Mouse (Mus musculus) heart, adult 9 months (tissue): ENCODE measurements around the gene Fmn2.

Source experiments
- DNase-seq, 2 experiments: peaks; one replicate each; pipeline ENCODE4 v3.0.0; 2022; ENCODE audit warnings: low spot score in 2 of 2

Gene Fmn2

GRCm38 (mm10) chr1:174781037-174781436 lies 279.4 kb downstream of the Fmn2 start:
- no peak for DNase-seq

DNA sequence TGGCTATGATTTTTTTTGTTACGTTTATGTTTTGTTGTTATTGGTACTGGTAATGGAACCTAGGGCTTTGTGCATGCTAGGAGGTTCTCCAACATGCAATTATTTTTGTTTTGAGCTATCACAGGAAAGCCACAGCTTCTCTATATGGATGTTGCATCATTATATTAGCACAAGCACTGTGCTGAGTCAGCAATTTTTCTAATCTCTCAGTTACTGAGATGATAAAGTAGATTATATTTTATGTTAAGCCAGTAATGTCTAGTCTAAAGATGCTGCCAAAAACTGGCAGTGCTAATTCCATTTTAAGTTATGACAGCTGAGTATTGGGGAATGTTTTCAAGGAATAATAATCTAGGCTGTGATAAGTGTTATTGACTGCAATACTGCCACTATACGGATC lies 287.0 kb downstream of the Fmn2 start:
- DNase-seq, result no peak

DNA sequence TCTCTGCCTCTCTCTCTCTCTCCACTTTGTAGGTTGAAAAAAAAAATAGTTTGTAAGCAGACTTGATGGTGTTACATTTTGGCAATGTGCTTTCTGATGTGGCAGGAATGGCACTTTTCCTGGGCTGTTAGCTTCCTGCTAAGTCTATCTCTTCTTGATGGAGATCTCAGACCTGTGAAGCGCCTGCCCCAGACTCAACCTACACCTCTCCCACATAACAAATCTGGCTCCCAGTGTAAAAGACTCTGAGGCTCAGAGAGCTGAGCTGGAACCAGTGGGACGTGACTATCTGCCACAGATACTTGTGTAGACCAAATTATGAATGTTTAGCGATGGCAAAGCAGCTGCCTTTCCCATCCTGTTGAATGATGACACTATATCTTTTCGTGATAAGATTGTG lies 310.2 kb downstream of the Fmn2 start:
- no peak for DNase-seq

GRCm38 (mm10) chr1:174826562-174826961 lies 324.9 kb downstream of the Fmn2 start:
- no peak for DNase-seq

- DNase-seq, result no peak
Observed at GRCm38 (mm10) chr1:174836861-174837260, 335.2 kb downstream of the Fmn2 start.

- DNase-seq, result no peak
Observed at GRCm38 (mm10) chr1:174844786-174845185, 343.2 kb downstream of the Fmn2 start.

- DNase-seq, result no peak
Observed at GRCm38 (mm10) chr1:174856188-174856587, 354.6 kb downstream of the Fmn2 start.

- DNase-seq, result no peak
Observed at GRCm38 (mm10) chr1:174860407-174861118, 358.9 kb downstream of the Fmn2 start.
